Mouse (Mus musculus) natural killer cell, adult 2 months (primary cell): ENCODE results near the gene Cenpu.

ENCODE experiments used
- DNase-seq, 2 experiments: peaks; one replicate each; pipeline ENCODE4 v3.0.0; 2022; ENCODE audit warnings: low spot score in 2 of 2

The Cenpu gene

DNA sequence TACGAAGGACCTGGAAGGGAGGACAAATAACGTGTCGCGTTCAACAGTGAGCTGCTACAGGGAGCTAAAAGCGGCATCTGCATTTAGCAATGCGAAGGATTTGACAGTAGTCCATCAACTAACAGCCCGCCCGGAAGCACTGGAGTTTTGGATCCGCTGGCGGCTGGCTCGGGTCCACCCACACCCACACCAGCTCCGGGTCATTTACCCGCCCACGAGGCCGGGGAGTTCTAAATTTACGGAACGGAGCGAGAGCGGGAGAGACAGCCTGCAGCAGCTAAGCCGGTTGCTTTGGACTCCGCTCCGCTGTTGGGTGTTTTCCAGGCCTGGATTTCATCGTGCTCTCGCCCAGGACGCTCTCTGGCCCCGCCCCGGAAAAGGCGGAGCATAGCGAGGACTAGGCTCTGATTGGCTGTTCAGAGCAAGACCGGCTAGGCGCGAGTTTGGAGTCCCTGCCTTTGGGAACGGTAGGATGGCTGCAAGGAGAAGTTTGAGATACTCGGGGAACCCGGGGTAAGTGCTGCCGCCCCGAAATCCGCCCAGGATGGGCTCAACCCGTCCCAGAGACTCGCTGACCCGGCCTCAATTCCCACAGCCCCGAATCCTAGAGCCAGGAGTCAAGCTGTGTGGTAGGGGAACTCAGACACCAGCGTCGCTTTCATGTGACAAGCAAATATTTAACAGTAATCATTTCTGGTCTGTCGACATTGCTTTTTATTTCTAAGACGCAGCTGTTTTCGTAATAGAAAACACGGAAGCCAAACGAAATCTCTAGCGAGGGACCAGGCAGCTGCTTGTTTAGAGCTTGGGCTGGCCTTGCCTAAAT is at the start of gene Cenpu:
Gene Cenpu, plus strand, starts transcription at position 414 of the 826 bp plus-strand sequence.
- peak; percentile 98 to 99 for DNase-seq

DNA sequence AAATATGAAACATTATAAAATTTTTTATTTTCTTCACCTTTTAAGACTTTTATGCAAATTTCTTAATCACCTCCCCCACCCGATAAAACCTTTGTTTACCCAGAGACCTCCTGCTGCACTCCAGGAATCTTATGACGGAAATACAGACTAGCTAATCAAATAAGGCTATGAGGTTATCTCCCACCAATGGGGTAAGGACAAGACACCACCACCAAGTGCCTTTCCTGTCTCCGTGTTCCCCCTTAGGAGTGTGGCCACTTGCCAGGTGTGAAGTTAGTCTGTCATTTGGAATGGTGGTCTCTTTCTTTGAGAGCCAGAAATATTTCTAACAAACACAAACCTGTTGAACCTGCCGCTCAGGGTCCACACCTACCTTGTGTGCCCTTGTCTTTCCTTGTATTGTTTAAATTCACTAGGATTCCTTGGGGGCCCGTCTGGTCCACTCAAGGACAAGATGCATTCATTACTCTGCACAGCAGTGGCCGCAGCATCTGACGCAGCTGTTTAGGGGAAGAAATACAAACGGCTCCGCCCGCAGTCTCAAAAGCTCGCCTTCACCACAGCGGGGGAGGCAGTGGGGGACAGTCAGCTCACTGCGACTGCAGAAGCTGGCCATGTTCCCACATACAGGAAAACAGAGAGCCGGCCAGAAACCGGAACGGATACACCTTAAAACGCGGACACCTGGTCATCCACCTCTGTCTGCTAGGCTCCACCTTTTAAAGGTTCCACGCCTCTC is 49.3 kb upstream of the Cenpu start:
- DNase-seq, result no peak

DNA sequence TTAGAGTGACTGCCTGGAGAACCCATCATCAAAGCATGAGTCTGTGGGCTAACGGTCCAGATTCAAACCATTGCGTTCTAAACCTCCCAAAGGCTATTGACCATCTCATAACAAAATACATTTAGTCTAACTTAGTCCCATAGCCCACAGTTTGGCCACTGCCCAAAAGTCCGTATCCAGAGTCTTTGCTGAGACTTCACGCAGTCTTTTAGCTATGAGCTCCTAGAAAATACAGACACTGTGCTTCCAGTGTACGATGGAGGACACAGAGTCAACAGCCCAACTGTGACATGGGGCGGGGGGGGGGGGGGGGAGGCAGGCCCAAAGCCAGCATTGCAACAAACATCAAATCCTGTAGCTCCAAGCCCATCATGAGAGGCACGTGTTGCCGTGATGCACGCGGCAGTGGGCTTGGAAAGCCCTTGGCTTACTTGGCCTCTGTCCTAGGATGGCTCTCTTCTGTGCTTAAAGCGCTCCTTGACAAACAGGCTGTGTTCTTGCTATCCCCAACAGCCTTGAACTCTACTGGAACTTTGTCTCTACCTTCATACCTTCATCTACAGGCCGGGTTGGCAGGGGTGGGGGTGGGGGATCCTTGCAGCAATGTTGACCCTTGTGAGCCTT is 48.6 kb upstream of the Cenpu start:
- DNase-seq, result no peak

DNA sequence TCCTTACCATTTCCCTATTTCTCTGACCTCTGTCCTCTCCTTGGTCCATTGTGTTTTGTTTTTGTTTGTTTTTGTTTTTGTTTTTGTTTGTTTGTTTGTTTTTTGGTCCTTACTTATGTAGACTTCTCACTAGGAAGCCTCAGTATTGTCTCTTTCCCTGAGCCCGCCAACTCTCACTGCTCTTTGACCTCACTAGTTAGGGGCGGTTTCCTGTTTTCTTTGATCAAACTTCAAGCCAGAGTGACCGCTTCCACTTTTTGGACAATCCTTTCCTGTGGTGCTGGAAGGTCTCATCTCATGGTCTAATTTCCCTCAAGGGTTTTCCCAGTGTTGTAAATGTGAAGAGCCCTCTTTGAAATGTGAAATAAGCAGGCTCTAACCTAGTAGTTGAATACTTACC is 47.6 kb upstream of the Cenpu start:
- no peak for DNase-seq

DNA sequence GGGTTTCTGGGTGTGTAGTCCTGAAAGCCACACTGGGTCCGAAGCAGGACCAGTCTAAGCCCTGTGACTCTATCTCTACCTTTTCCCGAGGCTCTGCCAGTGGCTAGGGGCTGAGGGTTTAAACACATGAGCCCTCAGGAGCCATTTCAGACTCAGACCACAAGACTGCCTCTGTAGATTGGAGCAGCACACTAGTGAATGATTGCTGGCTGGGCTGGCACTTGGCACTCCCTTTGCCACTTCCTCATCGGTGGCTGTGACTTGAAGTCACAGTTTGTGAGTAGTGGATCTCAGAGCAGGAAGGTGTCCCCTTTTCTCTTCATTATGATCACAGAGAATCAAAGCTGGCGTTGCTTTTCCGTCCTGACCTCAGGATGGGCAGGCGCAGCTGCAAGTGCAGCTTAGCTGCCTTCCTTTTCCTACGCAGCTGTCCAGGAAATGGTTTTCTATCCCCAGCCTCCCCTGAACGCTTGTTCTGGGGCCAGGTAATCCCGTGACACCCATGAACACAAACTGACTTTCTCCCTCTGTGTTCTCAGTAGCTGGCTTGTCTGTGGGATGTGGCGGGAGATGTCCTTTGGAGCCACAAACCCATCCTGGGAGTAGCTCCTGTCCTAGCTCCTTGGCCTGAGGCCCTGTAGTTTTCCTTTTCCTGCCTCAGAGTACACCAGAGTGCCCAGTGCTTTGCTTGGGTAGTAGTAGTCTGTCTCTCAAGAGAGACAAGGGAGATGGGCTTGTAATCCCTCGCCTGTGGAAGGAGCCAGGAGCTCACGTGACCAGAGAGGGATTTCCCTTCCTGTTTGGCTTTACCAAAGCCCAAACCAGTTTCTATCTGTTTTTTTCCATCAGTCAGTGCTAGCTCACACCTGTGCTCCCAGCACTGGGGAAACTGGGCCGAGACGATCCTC is 43.1 kb upstream of the Cenpu start:
- DNase-seq, result peak in 1 of 2 experiments; percentile 4

DNA sequence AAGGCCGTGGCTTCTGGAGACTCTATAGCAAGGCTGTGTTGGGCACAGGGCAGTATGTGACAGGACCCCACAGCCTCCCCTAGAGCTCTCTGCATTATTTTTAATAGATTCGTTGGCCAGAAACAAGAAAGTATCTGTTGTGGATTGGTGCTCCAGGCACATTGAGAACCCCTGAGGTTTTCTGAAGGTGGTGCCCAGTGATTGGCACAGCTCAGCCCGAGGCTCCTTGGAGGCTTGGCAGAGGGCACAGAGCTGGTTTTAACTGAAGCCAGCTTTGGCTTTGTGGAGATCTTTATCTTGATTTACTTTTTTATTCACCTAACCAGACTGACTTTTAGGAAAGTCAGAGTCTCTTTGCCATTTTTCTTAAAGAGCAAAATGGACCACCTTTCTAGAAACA is 42.4 kb upstream of the Cenpu start:
- no peak for DNase-seq

DNA sequence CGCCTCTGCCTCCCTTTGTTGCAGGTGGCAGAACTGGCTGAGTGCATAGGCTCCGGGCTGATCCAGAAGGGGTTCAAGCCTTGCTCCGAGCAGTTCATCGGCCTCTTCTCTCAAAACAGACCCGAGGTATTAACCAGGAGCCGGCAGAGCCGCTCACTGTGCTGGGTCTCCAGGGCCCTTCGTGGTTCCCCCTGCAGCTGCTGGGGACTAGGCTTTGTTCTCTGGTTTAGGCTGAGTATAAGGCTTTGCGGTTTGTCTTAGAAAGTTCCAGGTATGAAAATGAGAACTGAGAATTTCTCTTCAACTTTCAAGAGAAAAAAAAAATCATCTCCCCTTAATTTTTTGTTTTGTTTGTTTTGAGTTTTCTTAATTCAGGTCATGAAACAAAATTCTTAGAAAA is 40.5 kb upstream of the Cenpu start:
- peak in 1 of 2 experiments; percentile 5 for DNase-seq

DNA sequence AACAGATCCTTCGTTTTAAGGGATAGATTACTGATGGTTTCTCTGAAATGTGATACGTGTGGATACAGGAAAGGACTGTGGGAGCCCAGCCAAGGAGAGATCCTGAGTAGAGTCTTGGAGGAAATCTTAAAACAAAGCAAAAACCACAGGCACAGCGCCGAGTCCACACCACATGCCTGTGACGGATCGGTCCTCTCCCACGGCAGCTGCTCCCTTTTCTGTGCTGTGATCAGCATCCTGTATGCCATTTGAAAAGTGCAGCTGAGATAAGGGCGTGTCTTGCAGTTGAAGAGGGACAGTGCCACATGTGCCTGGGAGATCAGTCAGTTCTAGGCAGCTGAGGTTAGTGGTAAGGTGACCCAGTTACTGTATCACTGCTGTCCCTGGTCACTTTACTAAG is 39.3 kb upstream of the Cenpu start:
- DNase-seq, result no peak

DNA sequence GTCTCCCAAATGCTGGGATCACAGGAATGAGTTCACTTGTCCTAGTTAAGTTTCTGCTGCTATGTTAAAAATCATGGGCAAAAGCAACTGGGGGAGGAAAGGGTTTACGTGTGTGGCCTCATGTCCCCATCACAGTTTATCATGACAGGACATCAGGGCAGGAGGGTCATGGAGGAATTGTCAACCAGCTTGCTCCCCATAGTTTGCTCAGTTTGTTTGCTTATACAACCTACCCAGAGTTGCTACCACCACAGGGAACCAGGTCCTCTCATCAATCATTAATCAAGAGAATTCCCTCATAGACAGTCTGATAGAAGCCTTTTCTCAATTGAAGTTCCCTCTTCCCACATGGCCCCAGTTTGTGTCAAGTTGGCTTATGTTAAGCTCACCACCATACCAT is 37.8 kb upstream of the Cenpu start:
- no peak for DNase-seq

DNA sequence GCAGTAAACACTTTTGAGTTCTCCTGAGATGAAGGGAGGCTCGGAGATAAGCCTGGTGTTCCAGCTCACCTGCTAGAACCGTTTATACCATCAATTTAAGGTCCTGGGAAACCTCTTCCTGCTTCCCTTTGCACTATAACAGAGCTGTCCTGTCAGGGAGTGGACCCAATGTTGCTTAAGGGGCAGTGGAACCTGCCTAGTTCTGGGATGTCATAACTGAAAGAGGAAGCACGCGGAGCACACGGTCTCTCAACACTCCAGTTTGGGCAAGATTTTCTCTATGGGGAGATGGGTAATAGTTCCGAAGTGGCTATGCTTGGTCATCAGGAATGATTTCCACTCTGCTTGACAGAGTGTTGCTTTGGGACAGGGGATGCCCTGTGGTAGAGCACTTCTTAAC is 31.2 kb upstream of the Cenpu start:
- DNase-seq, result no peak

DNA sequence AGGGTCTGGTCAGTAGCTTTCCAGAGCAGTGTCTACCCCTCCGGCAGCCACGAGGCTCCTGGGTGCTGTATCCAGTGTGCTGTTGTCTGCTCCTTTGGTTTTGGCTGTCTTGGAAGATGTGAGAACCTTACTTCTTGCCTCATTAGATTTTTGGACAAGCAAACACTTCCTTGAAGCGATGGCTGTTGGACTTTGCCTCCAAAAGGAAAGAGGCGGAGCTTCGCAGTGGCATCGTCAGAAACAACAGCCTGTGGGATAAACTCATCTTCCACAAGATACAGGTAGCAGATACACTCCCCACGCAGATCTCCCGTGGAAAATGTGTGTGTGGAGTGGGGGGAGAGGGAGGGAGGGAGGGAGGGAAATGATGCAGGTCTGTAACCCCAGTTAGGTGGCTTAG is 25.7 kb upstream of the Cenpu start:
- DNase-seq, result no peak

DNA sequence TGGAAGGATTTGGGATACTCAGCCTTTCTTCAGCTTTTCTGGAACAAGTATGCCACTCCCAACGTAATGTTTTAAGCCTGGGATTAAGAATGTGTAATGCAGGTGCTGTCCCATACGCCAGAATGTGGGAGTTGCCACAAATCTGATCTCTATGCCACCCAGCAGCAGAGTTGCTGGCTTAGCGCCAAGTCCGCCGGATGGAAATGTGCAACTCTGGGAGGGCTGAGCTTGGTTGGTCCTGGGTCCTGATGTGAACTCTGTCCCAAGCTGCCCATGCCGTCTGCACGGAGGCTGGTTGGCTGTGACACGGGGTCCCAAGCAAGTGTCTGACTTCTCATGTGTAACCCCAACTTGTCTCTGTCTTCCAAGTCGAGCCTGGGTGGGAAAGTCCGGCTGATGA is 25.0 kb upstream of the Cenpu start:
- no peak for DNase-seq

DNA sequence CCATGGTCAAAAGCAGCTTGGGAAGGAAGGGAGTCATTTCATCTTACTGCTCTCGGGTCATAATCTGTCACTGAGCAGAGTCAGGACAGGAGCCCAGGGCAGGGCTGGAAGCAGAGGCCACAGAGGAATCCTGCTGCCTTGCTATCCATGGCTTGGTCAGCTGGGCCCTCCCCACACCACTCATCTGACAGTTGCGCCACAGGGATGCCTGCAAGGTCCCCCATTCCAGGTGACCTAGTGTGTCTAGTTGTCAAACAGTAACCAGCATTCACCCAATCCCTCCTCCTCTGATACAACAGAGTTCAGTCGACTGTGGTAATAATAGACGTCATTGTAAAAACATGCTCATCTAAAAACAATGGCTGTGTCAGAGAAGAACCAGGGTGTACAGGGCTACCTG is 22.3 kb upstream of the Cenpu start:
- DNase-seq, result no peak

DNA sequence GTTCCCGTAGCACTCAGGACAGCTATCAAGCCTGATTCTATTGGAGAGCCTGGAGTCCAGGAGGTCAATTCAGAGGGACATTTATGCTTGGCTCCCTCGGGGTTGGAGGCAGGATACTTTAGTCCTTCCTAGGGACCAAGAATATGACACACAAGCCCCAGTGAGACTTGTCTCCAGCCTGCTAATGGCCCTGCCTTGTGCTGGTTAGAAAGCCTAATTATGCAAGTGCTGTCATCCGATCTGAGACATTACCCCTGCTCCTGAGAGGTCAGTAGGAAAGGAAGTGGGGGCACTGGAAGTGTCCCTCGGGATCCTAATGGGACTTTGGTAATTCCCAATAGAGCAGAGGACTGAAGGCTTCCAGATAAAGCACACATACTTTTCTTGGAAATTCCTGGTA is 21.3 kb upstream of the Cenpu start:
- no peak for DNase-seq

DNA sequence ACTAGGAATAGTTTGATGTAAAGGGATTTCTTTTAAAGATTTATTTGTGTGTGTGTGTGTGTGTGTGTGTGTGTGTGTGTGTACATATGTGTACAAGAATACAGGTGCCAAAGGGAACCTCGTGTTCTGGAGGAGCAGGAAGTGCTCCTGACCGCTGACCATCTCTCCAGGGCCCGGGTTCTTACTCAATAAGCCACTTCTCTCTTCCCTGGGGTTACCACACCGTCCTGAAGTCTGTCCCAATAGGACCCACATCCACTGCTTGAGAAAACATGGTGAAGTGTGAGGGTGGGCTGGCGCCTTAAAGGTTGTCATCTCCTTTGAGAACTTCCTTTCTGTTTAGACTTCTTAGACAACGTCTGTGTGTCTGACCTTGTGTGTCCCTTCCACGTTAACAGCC is 17.9 kb upstream of the Cenpu start:
- no peak for DNase-seq

DNA sequence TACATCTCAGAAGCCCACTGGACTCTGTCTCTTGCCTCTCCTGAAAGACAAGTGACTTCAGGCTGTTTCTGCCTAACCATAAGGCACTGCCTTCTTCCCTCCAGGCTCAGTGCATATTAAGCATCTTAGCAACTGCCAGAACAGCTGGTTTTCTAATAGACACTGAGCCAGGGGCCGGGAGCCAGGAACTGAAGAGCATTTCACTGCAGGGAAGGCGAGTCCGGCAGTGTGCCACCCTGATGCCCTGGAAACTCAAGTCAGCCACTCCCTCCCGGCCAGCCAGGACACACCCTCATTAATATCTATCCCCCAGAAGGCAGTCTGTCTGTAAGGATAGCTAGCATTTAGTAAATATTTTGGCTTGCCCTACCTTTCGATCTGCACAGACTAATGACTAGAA is 12.1 kb upstream of the Cenpu start:
- no peak for DNase-seq

DNA sequence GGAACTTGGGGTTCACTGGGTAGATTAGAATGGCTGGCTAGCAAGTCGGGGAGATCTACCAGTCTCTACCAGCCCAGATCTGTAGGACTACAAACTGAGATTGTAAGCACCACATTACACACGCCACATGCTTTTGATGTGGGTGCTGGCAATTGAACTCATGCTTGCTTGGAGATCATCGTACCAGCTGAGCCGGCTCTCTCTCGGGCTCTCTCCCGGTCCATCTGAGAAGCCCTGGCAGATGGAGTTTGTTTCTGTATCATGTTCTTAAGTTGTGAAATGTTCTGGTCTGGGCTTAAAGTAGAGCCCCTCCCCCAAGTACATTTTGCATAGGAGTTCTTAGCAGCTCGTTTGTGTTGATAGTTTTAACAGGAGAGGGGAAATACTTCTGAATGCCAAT is 8.6 kb upstream of the Cenpu start:
- peak in 1 of 2 experiments; percentile 18 for DNase-seq

DNA sequence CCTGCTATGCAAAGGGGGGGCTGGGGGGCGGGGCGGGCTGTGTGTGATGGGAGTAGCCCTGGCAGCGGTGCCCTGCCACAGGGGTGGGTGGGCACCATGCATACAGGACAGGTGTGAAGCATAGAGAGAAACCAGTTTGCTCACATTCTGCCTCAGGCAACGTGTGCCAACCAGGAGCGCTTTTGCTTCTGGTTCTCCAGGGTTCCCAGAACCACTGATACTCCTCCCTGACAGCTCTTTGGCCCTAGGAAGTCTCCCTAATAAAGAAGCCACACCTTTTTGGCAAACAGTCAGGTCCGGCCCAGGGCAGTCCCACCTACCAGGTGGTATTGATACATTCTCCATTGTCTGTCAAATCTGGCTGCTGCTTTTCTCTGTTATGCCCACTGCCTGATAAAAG is 8.2 kb upstream of the Cenpu start:
- DNase-seq, result no peak

DNA sequence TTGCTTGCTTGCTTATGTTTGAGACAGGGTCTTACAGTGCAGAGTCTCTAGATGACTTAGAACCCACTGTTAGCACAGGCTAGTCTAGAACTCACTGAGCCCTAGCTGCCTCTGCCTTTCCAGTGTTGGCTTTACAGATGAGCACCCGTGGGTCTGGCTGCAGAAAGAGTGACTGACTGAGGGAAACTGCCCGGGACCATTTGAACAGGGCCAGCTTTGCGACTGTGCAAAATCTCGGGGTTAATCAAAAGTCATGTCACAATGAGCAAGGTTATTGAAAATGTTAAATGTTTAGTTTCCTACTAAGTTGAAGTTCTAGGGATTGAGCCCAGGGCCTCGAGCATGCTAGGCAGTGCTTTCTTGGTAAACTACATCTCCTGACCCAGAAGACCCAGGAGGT is 6.0 kb upstream of the Cenpu start:
- no peak for DNase-seq

DNA sequence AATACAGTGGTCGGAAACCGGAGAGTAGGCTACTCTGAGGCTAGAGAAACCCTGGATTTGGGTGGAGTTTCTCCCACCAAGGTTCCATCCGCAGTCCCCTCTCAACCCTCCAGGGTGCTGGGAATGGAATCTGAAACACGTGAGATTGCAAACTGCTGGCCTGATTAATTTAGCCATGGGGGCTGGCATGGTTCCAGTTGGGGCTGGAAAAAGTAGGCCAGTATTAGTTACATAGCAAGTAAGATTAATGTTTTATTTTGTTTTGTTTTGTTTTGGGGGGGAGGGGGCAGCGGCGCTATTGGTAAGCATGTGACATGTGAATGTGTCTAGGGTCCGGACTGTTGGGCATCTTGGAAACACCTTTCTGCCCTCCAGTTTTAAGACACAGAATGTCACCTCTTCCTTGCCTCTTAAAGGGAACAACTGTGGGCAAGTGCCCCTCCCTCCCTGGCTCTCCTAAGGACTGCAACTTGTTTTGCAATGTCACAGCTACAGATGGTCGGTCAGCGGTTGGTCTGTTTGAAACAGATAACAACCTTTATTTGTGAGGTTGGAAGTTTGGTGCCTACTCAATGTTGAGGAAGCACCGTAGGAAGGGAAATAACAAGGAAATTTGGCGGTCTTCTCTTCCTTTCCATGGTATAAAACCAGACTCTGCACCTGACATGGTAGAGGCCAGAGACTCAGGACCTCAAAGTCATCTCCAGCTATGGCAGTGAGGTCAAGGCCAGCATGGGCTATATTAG is 5.2 kb upstream of the Cenpu start:
- no peak for DNase-seq

DNA sequence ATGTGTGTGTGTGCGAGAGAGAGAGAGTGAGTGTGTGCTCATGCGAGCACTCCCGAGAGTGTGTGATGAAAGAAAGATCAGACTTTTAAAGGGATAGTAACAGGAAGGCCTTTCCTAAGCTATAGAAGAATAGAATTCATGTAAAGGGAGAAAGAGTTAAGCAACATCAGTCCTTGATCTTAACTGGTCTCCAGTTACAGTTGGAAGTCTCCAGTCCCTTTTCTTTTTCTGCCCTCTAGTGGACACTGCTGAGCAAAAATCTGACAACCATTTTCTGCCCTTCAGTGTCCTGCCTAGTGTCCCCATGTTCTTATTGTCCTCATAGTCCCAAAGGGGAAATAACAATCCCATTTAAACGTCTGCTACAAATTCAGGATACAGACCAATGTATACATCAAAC is 4.6 kb upstream of the Cenpu start:
- DNase-seq, result peak; percentile 21 to 24
